In the genomic region with DNA sequence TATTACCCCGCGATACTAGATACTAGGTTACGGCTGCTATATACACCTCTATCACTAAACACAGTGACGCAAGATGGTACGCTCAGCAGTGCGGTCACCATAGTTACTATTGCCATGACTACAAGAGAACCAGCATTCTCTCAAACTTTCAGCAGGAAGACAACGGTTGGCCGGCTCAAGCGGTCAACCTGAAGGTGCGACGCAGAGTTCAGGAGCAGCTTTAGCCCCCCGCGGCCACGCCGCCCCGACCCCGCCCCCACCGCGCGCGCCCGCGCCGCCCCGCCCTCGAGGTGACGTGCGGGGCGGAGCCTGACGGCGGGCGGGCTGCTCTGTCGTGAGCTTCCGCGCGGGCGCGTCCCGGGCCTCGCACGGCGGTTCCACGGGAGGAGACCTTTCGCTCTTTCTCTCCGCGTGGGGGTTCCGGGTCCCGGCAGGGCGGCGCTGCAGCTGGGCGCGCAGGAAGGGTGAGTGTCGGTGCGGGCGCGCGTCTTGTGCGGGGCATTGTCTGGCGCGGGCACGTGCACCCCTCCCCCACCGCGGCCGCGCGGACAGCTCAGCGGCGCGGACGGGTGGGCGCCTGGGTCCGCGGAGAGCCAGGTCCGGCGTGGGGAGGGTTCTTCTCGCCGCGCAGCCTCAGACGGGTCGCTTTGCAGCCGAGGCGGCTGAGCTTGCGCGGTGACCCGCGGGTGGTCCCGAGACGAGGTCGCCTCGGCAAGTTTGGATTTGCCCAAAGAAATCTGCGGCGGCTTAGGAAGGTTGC, we compare ENCODE assay signal across 8 mouse cellular contexts. TPM values are rescaled to one million over a fixed set of nuclear protein-coding genes. Genes with fewer than 3 reads are reported as not detected.
DNase-seq lines count a peak whose midpoint lies in the region; ATAC-seq lines count a peak whose summit lies in the region.

Gene Yeats2, plus strand, starts transcription at position 292 of the 760 bp plus-strand sequence.

- ATAC-seq in inflammation-experienced regulatory T-cells, adult 6 months: peak; percentile 87
- peak; percentile 79 for ATAC-seq in megakaryocyte-erythroid progenitor cell, adult 5-6 weeks (replicated peaks; ENCODE audit: low FRiP score, low TSS enrichment, poor library complexity, severe bottlenecking)

- intact Hi-C loops in gastrocnemius, postnatal 14 days (cut with DNase I; ENCODE audit: low total_unique reads): no loop called here
- intact Hi-C loops in left cerebral cortex, postnatal 10 days (cut with DNase I): no loop called here

- DNase-seq in adipocyte (ENCODE audit: low spot score): peak; percentile 70
- DNase-seq in embryo, embryonic 10 days (ENCODE audit: low spot score): peak; percentile 88
- DNase-seq in gastrocnemius, postnatal 14 days: peak; percentile 80
- peak; percentile 71 to 91 for DNase-seq in left cerebral cortex, postnatal 10 days (ENCODE audit: extremely low spot score in 1 of 2, low spot score in 2 of 2)
- peak; percentile 87 for DNase-seq in right cerebral cortex, postnatal 25 days
- peak; percentile 71 to 79 for DNase-seq in urinary bladder, postnatal 4 days (ENCODE audit: low spot score in 2 of 2)

RNA-seq across cellular contexts. Expression of gene Yeats2, which starts in this region (rescaled TPM):
- 10 to 100 TPM; 12.4 to 12.5 TPM for total RNA-seq in gastrocnemius, postnatal 14 days (2021)
- 10 to 100 TPM in 1 of 3 experiments, 1 to 10 TPM in 2; 6.1 to 11.9 (median 9.4) TPM for polyA plus RNA-seq in inflammation-experienced regulatory T-cells, adult 6 months (2017; shearing (Covaris generic))
- 10 to 100 TPM; 44.2 to 47.2 TPM for total RNA-seq in left cerebral cortex, postnatal 10 days (2021)
- 35.9 and 67.2 TPM in 2 replicates for total RNA-seq in megakaryocyte-erythroid progenitor cell, adult 5-6 weeks (2014; fragmentation: Nextera tagmentation)
- 22.8 and 39.8 TPM in 2 replicates for total RNA-seq in megakaryocyte-erythroid progenitor cell, adult 5-6 weeks (2017)

Comparison
In these comparisons a context has a peak if more than half of its experiments do, and no peak if none do; other contexts are left out.
1. Peak in every context shown above with its lines: DNase-seq and ATAC-seq.